Comparison of ENCODE assay signal across 10 mouse cellular contexts in genomic region chr5:35320650-35321049, GRCm38 (mm10). TPM values are rescaled to one million over a fixed set of nuclear protein-coding genes. Genes with fewer than 3 reads are reported as not detected.
DNase-seq lines count a peak whose midpoint lies in the region; ATAC-seq lines count a peak whose summit lies in the region.
"Had no signal": no experiment of that assay in that cellular context is flagged by ENCODE, and none has a peak within 500 bp of the region (broad histone marks: within the 10 kb centered on the region; RNA-seq: fewer than 3 reads in every experiment).

No protein-coding gene starts in this region.

- H3K9me3 ChIP-seq in midbrain, embryonic 14.5 days (ENCODE audit: control insufficient read depth, low read length), result no peaks in the 10 kb centered on the region
- no peaks in the 10 kb centered on the region for H3K9me3 ChIP-seq in midbrain, embryonic 10.5 days (replicated peaks)
- H3K9me3 ChIP-seq in neural tube, embryonic 15.5 days (replicated peaks), result no peaks in the 10 kb centered on the region
- no peaks in the 10 kb centered on the region for H3K9me3 ChIP-seq in intestine, embryonic 15.5 days
- H3K9me3 ChIP-seq in midbrain, embryonic 15.5 days, result no peaks in the 10 kb centered on the region
- H3K9me3 ChIP-seq: limb, embryonic 12.5 days had no signal

- no peaks in the 10 kb centered on the region for H3K27me3 ChIP-seq in midbrain, embryonic 14.5 days (ENCODE audit: control insufficient read depth, insufficient read depth, low read length)
- H3K27me3 ChIP-seq in midbrain, embryonic 10.5 days (ENCODE audit: low read depth, poor library complexity, severe bottlenecking), result 0 out of 2 replicates have a peak, but pooled peaks cover 4% of the 10 kb centered on the region
- 0 out of 2 replicates have a peak, but pooled peaks cover 4% of the 10 kb centered on the region for H3K27me3 ChIP-seq in neural tube, embryonic 15.5 days (replicated peaks)
- H3K27me3 ChIP-seq in intestine, embryonic 15.5 days (replicated peaks), result no peaks in the 10 kb centered on the region; the same call in 1 of the 2 replicates
- H3K27me3 ChIP-seq in midbrain, embryonic 15.5 days (replicated peaks), result no peaks in the 10 kb centered on the region

- no peaks in the 10 kb centered on the region for H3K4me1 ChIP-seq in midbrain, embryonic 14.5 days (ENCODE audit: control insufficient read depth, insufficient read depth, low read length)
- H3K4me1 ChIP-seq in midbrain, embryonic 10.5 days, result no peaks in the 10 kb centered on the region
- no peaks in the 10 kb centered on the region for H3K4me1 ChIP-seq in neural tube, embryonic 15.5 days
- H3K4me1 ChIP-seq in intestine, embryonic 15.5 days (replicated peaks), result no peaks in the 10 kb centered on the region
- no peaks in the 10 kb centered on the region for H3K4me1 ChIP-seq in midbrain, embryonic 15.5 days
- H3K4me1 ChIP-seq: limb, embryonic 12.5 days had no signal

- H3K4me3 ChIP-seq in midbrain, embryonic 14.5 days (replicated peaks; ENCODE audit: low read depth, low read length), result no peak overlapping the region
- no peak overlapping the region for H3K4me3 ChIP-seq in midbrain, embryonic 10.5 days
- no peak overlapping the region for H3K4me3 ChIP-seq in neural tube, embryonic 15.5 days (replicated peaks)
- no peak overlapping the region for H3K4me3 ChIP-seq in intestine, embryonic 15.5 days (replicated peaks)
- no peak overlapping the region for H3K4me3 ChIP-seq in midbrain, embryonic 15.5 days
- H3K4me3 ChIP-seq: erythroblast, embryonic 14.5 days; limb, embryonic 12.5 days had no signal

- 85% methylated on average over 2 of the region's 2 CpGs for WGBS in midbrain, embryonic 14.5 days
- 86% methylated on average over 2 of the region's 2 CpGs for WGBS in midbrain, embryonic 10.5 days
- 79% methylated on average over 2 of the region's 2 CpGs for WGBS in neural tube, embryonic 15.5 days
- 78% methylated on average over 2 of the region's 2 CpGs for WGBS in intestine, embryonic 15.5 days
- 78% methylated on average over 2 of the region's 2 CpGs for WGBS in midbrain, embryonic 15.5 days

- ATAC-seq in midbrain, embryonic 14.5 days (ENCODE audit: low FRiP score, low TSS enrichment), result no peak
- no peak for ATAC-seq in neural tube, embryonic 15.5 days (ENCODE audit: low FRiP score)
- ATAC-seq in intestine, embryonic 15.5 days, result no peak
- ATAC-seq in midbrain, embryonic 15.5 days (replicated peaks), result no peak

- H3K9ac ChIP-seq in midbrain, embryonic 14.5 days (replicated peaks; ENCODE audit: low read length), result no peak overlapping the region
- no peak overlapping the region for H3K9ac ChIP-seq in neural tube, embryonic 15.5 days (replicated peaks)
- no peak overlapping the region for H3K9ac ChIP-seq in intestine, embryonic 15.5 days
- no peak overlapping the region for H3K9ac ChIP-seq in midbrain, embryonic 15.5 days
- H3K9ac ChIP-seq: limb, embryonic 12.5 days had no signal

- peak; percentile 51 for DNase-seq in midbrain, embryonic 14.5 days
- DNase-seq in midbrain, embryonic 10.5 days (ENCODE audit: low spot score), result no peak
- peak; percentile 92 to 93 for DNase-seq in cerebellum, postnatal 10 days
- DNase-seq in heart, postnatal 4 days, result peak; percentile 87
- peak; percentile 66 for DNase-seq in lung, postnatal 36 days

- H3K27ac ChIP-seq in midbrain, embryonic 14.5 days (replicated peaks; ENCODE audit: low read depth, low read length), result no peak overlapping the region
- no peak overlapping the region for H3K27ac ChIP-seq in midbrain, embryonic 10.5 days (replicated peaks)
- H3K27ac ChIP-seq in neural tube, embryonic 15.5 days (replicated peaks), result no peak overlapping the region
- H3K27ac ChIP-seq in intestine, embryonic 15.5 days, result no peak overlapping the region
- no peak overlapping the region for H3K27ac ChIP-seq in midbrain, embryonic 15.5 days
- H3K27ac ChIP-seq: limb, embryonic 12.5 days had no signal

- no peaks in the 10 kb centered on the region for H3K36me3 ChIP-seq in midbrain, embryonic 14.5 days (ENCODE audit: control insufficient read depth, insufficient read depth, low read length)
- no peaks in the 10 kb centered on the region for H3K36me3 ChIP-seq in midbrain, embryonic 10.5 days
- H3K36me3 ChIP-seq in neural tube, embryonic 15.5 days, result no peaks in the 10 kb centered on the region
- no peaks in the 10 kb centered on the region for H3K36me3 ChIP-seq in intestine, embryonic 15.5 days
- H3K36me3 ChIP-seq in midbrain, embryonic 15.5 days (replicated peaks), result no peaks in the 10 kb centered on the region
- H3K36me3 ChIP-seq: limb, embryonic 12.5 days had no signal

- no peak overlapping the region for H3K4me2 ChIP-seq in midbrain, embryonic 14.5 days (ENCODE audit: low read length)
- no peak overlapping the region for H3K4me2 ChIP-seq in neural tube, embryonic 15.5 days
- no peak overlapping the region for H3K4me2 ChIP-seq in intestine, embryonic 15.5 days (replicated peaks)
- no peak overlapping the region for H3K4me2 ChIP-seq in midbrain, embryonic 15.5 days
- H3K4me2 ChIP-seq: limb, embryonic 12.5 days had no signal

RNA-seq across cellular contexts. Expression of gene Adra2c, which starts 42.5 kb away (rescaled TPM):
- polyA plus RNA-seq in midbrain, embryonic 14.5 days (2014; fragmentation: Nextera tagmentation; extraction: Ambion mirVana), result 0.46 and 0.50 TPM in 2 replicates
- not detected in 2 replicates for polyA plus RNA-seq in midbrain, embryonic 10.5 days (2016; fragmentation: Nextera tagmentation; extraction: Ambion mirVana)
- under 1 TPM; 0.14 to 0.29 TPM for total RNA-seq in heart, postnatal 4 days (2021)
- polyA plus RNA-seq in neural tube, embryonic 15.5 days (2015; fragmentation: Nextera tagmentation; extraction: Ambion mirVana), result 0.68 and 1.0 TPM in 2 replicates
- polyA plus RNA-seq in intestine, embryonic 15.5 days (2015; fragmentation: Nextera tagmentation; extraction: Ambion mirVana), result 0.05 and 0.08 TPM in 2 replicates
- 0.32 and 0.86 TPM in 2 replicates for polyA plus RNA-seq in midbrain, embryonic 15.5 days (2015; fragmentation: Nextera tagmentation; extraction: Ambion mirVana)
- polyA plus RNA-seq: erythroblast, embryonic 14.5 days had no signal
